Mouse (Mus musculus): Measurements from ENCODE around the gene Abcb1a. TPM values are rescaled to one million over a fixed set of nuclear protein-coding genes. Genes with fewer than 3 reads are reported as not detected.
"Not testable (repeated sequence)": the region's sequence is repeated elsewhere in the genome, so short reads cannot be mapped to it uniquely, and the experiment has no call there.

The Abcb1a gene
- polyA plus RNA-seq, 1 experiment from 2014 or later: 0.53 TPM

DNA sequence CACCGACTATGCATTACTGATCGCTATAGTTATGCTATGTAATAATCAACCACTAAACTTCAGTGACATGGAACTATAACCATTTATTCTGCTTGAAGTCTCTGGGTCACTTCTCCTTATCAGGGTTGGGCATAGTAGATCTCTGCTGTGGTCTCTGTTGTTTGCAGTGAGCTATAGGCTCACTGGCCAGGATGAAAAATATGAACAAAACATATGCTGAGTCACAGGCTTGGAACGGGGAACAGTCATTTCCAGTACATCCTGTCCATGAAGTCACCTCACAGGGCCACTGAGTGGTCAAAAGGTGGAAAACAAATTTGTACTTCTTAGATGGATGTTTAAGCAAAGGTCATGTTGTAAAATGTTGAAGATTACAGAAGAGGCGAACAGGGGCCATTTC, 77.2 kb downstream of the Abcb1a start:
- Histone ChIP-seq H3K27me3 (replicated peaks; ENCODE audit: control insufficient read depth, insufficient read depth, low read length) (no peaks in the 10 kb centered on the region), H3K27ac (replicated peaks; ENCODE audit: low read depth, low read length) (no peak overlapping the region), H3K9me3 (ENCODE audit: control insufficient read depth, low read length) (no peaks in the 10 kb centered on the region), H3K9ac (ENCODE audit: low read depth, low read length) (no peak overlapping the region), H3K4me3 (ENCODE audit: low read depth, low read length) (no peak overlapping the region), H3K4me2 (ENCODE audit: low read depth, low read length) (no peak overlapping the region), H3K36me3 (ENCODE audit: control insufficient read depth, insufficient read depth, low read length) (no peaks in the 10 kb centered on the region), H3K4me1 (ENCODE audit: control insufficient read depth, insufficient read depth, low read length) (no peaks in the 10 kb centered on the region)
- ATAC-seq (ENCODE audit: low read depth) (no peak), DNase-seq (ENCODE audit: low spot score) (no peak)
- WGBS: 85% methylated on average over 4 of the region's 4 CpGs

DNA sequence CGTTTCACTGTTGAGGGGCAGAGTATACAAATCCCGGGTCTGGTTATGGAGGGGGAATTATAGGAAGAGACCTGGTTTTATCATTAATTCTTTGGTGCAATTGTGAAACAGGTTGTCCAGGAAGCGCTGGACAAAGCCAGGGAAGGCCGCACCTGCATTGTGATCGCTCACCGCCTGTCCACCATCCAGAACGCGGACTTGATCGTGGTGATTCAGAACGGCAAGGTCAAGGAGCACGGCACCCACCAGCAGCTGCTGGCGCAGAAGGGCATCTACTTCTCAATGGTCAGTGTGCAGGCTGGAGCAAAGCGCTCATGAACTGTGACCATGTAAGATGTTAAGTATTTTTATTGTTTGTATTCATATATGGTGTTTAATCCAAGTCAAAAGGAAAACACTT, 87.4 kb downstream of the Abcb1a start:
- not testable (repeated sequence) for H3K27ac ChIP-seq (replicated peaks; ENCODE audit: low read depth, low read length); H3K9ac ChIP-seq (ENCODE audit: low read depth, low read length); H3K9me3 ChIP-seq (ENCODE audit: control insufficient read depth, low read length); DNase-seq (ENCODE audit: low spot score); H3K36me3 ChIP-seq (ENCODE audit: control insufficient read depth, insufficient read depth, low read length); H3K27me3 ChIP-seq (replicated peaks; ENCODE audit: control insufficient read depth, insufficient read depth, low read length); H3K4me3 ChIP-seq (ENCODE audit: low read depth, low read length); H3K4me1 ChIP-seq (ENCODE audit: control insufficient read depth, insufficient read depth, low read length); ATAC-seq (ENCODE audit: low read depth); H3K4me2 ChIP-seq (ENCODE audit: low read depth, low read length)
- 93% methylated on average over 13 of the region's 13 CpGs for WGBS

DNA sequence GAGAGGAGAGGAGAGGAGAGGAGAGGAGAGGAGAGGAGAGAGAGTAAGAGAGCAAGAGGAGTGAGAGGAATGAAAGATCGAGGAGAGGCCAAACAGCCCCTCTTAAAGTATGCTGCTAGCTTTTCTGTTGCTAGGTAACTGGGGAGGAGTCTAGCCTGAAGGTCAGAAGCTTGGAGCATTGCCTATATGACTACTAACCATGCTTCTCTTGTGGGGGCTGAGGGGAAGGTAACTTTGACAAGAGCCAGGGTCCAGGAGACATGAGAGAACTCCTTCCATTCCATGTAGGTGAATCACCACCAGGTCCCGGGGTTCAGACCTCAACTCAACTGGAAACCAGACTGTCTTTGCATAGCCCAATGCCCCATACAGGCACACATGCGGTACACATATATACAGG, 113.0 kb downstream of the Abcb1a start:
- Histone ChIP-seq H3K4me2 (ENCODE audit: low read depth, low read length) (no peak overlapping the region), H3K36me3 (ENCODE audit: control insufficient read depth, insufficient read depth, low read length) (no peaks in the 10 kb centered on the region), H3K4me3 (ENCODE audit: low read depth, low read length) (no peak overlapping the region), H3K9ac (ENCODE audit: low read depth, low read length) (no peak overlapping the region), H3K27ac (replicated peaks; ENCODE audit: low read depth, low read length) (no peak overlapping the region), H3K4me1 (ENCODE audit: control insufficient read depth, insufficient read depth, low read length) (no peaks in the 10 kb centered on the region), H3K9me3 (ENCODE audit: control insufficient read depth, low read length) (no peaks in the 10 kb centered on the region), H3K27me3 (replicated peaks; ENCODE audit: control insufficient read depth, insufficient read depth, low read length) (no peaks in the 10 kb centered on the region)
- 67% methylated on average over 3 of the region's 3 CpGs for WGBS
- DNase-seq (ENCODE audit: low spot score) (no peak), ATAC-seq (ENCODE audit: low read depth) (no peak)

DNA sequence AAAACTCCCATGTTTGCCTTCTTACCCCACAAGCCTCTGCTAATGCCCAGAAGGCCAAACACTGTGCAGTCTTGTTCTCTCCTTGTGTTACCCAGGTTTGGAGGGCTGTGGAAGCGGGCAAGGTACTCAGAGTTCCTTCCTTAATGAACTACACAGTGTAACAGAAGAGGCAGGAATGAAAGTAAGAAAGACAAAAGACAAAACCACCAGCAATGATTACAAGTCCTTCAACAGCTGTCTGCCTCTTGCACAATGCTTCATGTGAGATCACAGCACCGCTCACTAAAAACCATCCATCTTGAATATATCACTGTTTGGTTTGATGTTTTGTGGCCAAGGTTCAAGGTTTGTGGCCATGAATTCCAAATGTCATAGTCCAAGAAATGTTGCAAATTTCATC, 118.4 kb downstream of the Abcb1a start:
- DNase-seq (ENCODE audit: low spot score) (no peak), ATAC-seq (ENCODE audit: low read depth) (no peak)
- Histone ChIP-seq H3K9me3 (ENCODE audit: control insufficient read depth, low read length) (no peaks in the 10 kb centered on the region), H3K4me3 (ENCODE audit: low read depth, low read length) (no peak overlapping the region), H3K27ac (replicated peaks; ENCODE audit: low read depth, low read length) (no peak overlapping the region), H3K4me2 (ENCODE audit: low read depth, low read length) (no peak overlapping the region), H3K9ac (ENCODE audit: low read depth, low read length) (no peak overlapping the region), H3K27me3 (replicated peaks; ENCODE audit: control insufficient read depth, insufficient read depth, low read length) (no peaks in the 10 kb centered on the region), H3K4me1 (ENCODE audit: control insufficient read depth, insufficient read depth, low read length) (no peaks in the 10 kb centered on the region), H3K36me3 (ENCODE audit: control insufficient read depth, insufficient read depth, low read length) (no peaks in the 10 kb centered on the region)
- 80% methylated on average over 2 of the region's 2 CpGs for WGBS

DNA sequence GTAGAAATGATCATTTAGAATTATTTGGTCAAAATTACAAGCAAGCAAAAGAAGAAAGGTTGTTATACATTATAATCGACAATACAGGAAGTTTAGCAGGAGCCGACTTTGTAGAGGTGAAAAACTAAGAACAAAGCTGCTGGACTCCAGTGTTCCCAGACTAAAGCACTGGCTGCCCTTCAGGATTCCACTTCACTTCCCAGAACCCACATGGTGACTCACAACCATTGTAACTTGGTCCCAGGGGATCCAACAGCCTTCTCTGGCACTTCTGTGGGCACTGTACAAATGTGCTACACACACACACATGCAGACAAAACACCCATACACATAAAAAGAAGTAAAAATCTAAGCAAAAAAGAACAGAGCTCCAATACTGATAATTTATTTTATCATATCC, 118.9 kb downstream of the Abcb1a start:
- no peaks in the 10 kb centered on the region for H3K36me3 ChIP-seq (ENCODE audit: control insufficient read depth, insufficient read depth, low read length)
- 82% methylated on average over 2 of the region's 2 CpGs for WGBS
- H3K4me2 ChIP-seq (ENCODE audit: low read depth, low read length): no peak overlapping the region
- no peaks in the 10 kb centered on the region for H3K9me3 ChIP-seq (ENCODE audit: control insufficient read depth, low read length)
- ATAC-seq (ENCODE audit: low read depth) (no peak), DNase-seq (ENCODE audit: low spot score) (no peak)
- no peaks in the 10 kb centered on the region for H3K27me3 ChIP-seq (replicated peaks; ENCODE audit: control insufficient read depth, insufficient read depth, low read length)
- no peak overlapping the region for H3K4me3 ChIP-seq (ENCODE audit: low read depth, low read length)
- H3K4me1 ChIP-seq (ENCODE audit: control insufficient read depth, insufficient read depth, low read length): no peaks in the 10 kb centered on the region
- no peak overlapping the region for H3K27ac ChIP-seq (replicated peaks; ENCODE audit: low read depth, low read length)
- no peak overlapping the region for H3K9ac ChIP-seq (ENCODE audit: low read depth, low read length)

DNA sequence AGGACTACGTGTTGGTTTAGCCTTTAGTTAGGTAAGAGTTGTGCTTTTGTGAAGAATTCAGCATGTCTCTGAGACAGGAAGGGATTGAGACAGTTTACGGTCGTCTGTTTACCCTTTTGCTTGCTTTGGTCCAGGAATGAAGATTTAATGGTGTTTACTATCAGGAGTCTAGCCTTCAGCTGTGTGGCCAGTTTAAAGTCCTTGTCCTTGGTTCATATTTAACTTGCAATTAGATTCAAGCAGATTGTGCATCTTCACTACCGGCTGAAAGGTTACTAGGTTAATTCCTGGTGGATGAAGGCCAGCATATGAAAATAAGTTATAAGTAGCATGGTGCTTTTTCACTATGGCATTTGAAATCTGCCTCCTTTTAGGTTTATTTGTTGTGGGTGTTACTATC, 132.4 kb downstream of the Abcb1a start:
- no peak overlapping the region for H3K27ac ChIP-seq (replicated peaks; ENCODE audit: low read depth, low read length)
- ATAC-seq (ENCODE audit: low read depth) (no peak), DNase-seq (ENCODE audit: low spot score) (no peak)
- H3K27me3 ChIP-seq (replicated peaks; ENCODE audit: control insufficient read depth, insufficient read depth, low read length): no peaks in the 10 kb centered on the region
- H3K4me2 ChIP-seq (ENCODE audit: low read depth, low read length): no peak overlapping the region
- no peak overlapping the region for H3K9ac ChIP-seq (ENCODE audit: low read depth, low read length)
- no peaks in the 10 kb centered on the region for H3K4me1 ChIP-seq (ENCODE audit: control insufficient read depth, insufficient read depth, low read length)
- no peak overlapping the region for H3K4me3 ChIP-seq (ENCODE audit: low read depth, low read length)
- 64% methylated on average over 4 of the region's 4 CpGs for whole genome bisulfite sequencing
- H3K36me3 ChIP-seq (ENCODE audit: control insufficient read depth, insufficient read depth, low read length): no peaks in the 10 kb centered on the region
- H3K9me3 ChIP-seq (ENCODE audit: control insufficient read depth, low read length): no peaks in the 10 kb centered on the region

Other genes starting within 250 kb of the Abcb1a start
- 36.6 and 37.4 TPM in 2 replicates for gene Dbf4, start 237.4 kb upstream of the Abcb1a start, polyA plus RNA-seq (2014; fragmentation: Nextera tagmentation; extraction: Ambion mirVana)
- gene Slc25a40, start 237.2 kb upstream of the Abcb1a start, polyA plus RNA-seq (2014; fragmentation: Nextera tagmentation; extraction: Ambion mirVana): 12.9 and 13.1 TPM in 2 replicates
- gene Rundc3b, start 37.1 kb upstream of the Abcb1a start, polyA plus RNA-seq (2014; fragmentation: Nextera tagmentation; extraction: Ambion mirVana): 4.2 and 5.4 TPM in 2 replicates
- gene Abcb1b, start 138.1 kb downstream of the Abcb1a start, polyA plus RNA-seq (2014; fragmentation: Nextera tagmentation; extraction: Ambion mirVana): 1.7 and 3.0 TPM in 2 replicates
- 0.47 and 0.60 TPM in 2 replicates for gene Abcb4, start 233.6 kb downstream of the Abcb1a start, polyA plus RNA-seq (2014; fragmentation: Nextera tagmentation; extraction: Ambion mirVana)

Data from embryonic facial prominence, embryonic 14.5 days (tissue).